In the genomic region with DNA sequence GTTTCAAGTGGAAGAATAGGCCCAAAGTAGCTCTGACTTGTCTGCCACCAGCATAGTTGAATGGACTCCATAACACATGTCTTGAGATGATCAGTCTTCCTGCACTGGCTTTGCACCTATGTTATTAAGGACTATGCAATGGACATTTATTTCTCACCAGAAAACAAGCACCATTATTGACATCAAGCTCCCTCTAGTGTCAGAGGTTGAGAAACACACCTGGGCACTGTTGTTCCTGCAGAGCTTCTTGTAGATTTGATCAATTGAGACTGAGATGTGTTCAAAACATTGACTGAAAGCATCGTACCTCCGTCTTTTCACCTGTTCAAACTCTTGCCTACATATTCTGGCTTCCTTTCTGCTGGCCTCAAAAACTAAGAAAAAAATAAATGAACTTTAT, we compare ENCODE assay signal across 9 mouse cellular contexts. TPM values are rescaled to one million over a fixed set of nuclear protein-coding genes. Genes with fewer than 3 reads are reported as not detected.
A peak's percentile ranks its signal among the peaks of the same experiment; 100 is the strongest.
DNase-seq lines count a peak whose midpoint lies in the region; ATAC-seq and TF ChIP-seq lines count a peak whose summit lies in the region.
"Had no signal": no experiment of that assay in that cellular context is flagged by ENCODE, and none has a peak within 500 bp of the region (broad histone marks: within the 10 kb centered on the region; RNA-seq: fewer than 3 reads in every experiment).

No protein-coding gene starts in this region.

- no peaks in the 10 kb centered on the region for H3K36me3 ChIP-seq in ES-E14 (ENCODE audit: control insufficient read depth, insufficient read depth, low read length, poor library complexity, severe bottlenecking)

- no peak for ATAC-seq in activated CD4-positive, CD25-positive, alpha-beta regulatory T cell, adult 4 months

- H3K27ac ChIP-seq in ES-E14 (ENCODE audit: insufficient read depth, low read depth, low read length, poor library complexity, severe bottlenecking), result no peak overlapping the region

- intact Hi-C loops in left cerebral cortex, postnatal 14 days (cut with DNase I), result loop anchor here (2.0 to 10.0 kb wide), 2 partner anchors 70 to 296 kb away; no protein-coding TSS in a partner anchor

- peak; percentile 32 for DNase-seq in left cerebral cortex, adult 11 months (ENCODE audit: low spot score)
- DNase-seq in left cerebral cortex, adult 8-10 months (ENCODE audit: low spot score in 2 of 2), result no peak
- peak; percentile 34 for DNase-seq in ES-E14 (ENCODE audit: low read depth, low spot score)
- DNase-seq in brain, adult 2 months (ENCODE audit: low read depth, low spot score), result peak; percentile 82
- DNase-seq in gonadal fat pad, adult 2 months (ENCODE audit: low read depth), result peak; percentile 12
- peak; percentile 24 to 53 for DNase-seq in left cerebral cortex, postnatal 14 days (ENCODE audit: low spot score in 2 of 2)
- DNase-seq in retina, postnatal 1 day, result peak; percentile 77

- H3K9ac ChIP-seq in ES-E14 (ENCODE audit: insufficient read depth, low read depth, low read length, poor library complexity, severe bottlenecking), result no peak overlapping the region

- in situ Hi-C loops in ES-E14 (cut with MboI; ENCODE audit: low sequenced_read_pairs in 2 of 2, unreplicated experiment in 2 of 2), result no loop called here

- H3K4me1 ChIP-seq in ES-E14 (ENCODE audit: control insufficient read depth in 2 of 2, insufficient read depth in 2 of 2, low read length in 2 of 2, poor library complexity in 1 of 2), result no peaks in the 10 kb centered on the region

- H3K9me3 ChIP-seq in ES-E14 (ENCODE audit: control insufficient read depth, insufficient read depth, low read depth, low read length), result no peaks in the 10 kb centered on the region

- no peak overlapping the region for H3K4me3 ChIP-seq in ES-E14 (ENCODE audit: insufficient read depth in 1 of 2, low read depth in 1 of 2, low read length in 2 of 2, poor library complexity in 1 of 2, severe bottlenecking in 1 of 2)

TF ChIP-seq in ES-E14, 5 proteins besides CTCF, POLR2A, EP300 and RAD21:
- TF ChIP-seq MAFK (IDR thresholded peaks at IDR 0.05; ENCODE audit: insufficient read depth, low read depth, low read length) (no peak), ZC3H11A (IDR thresholded peaks at IDR 0.05; ENCODE audit: borderline replicate concordance, low read depth, low read length) (peak; percentile 8; the same call in 1 of the 2 replicates)

RNA-seq across cellular contexts. Expression of gene Fam118a, which starts 41.8 kb away (rescaled TPM):
- 10 to 100 TPM; 21.6 to 29.7 (median 22.1) TPM for total RNA-seq in left cerebral cortex, adult 8-10 months (2022)
- total RNA-seq in ES-E14 (2012; rRNA removed), result 20.9 and 31.5 TPM in 2 replicates
- polyA plus RNA-seq in gonadal fat pad, adult 2 months (2012; rRNA removed), result 13.1 and 13.6 TPM in 2 replicates
- 10 to 100 TPM; 29.0 to 29.5 TPM for total RNA-seq in left cerebral cortex, postnatal 14 days (2021)
- polyA plus RNA-seq in activated CD4-positive, CD25-positive, alpha-beta regulatory T cell, adult 4 months (2017; shearing (Covaris generic)), result 10 to 100 TPM; 33.0 to 39.2 TPM

RNA-seq across cellular contexts. Expression of gene Upk3a, which starts 53.6 kb away (rescaled TPM):
- total RNA-seq in left cerebral cortex, adult 8-10 months (2022), result under 1 TPM in 2 of 4 experiments, not detected in 2; 0.35 to 0.44 TPM
- total RNA-seq in ES-E14 (2012; rRNA removed), result 0.18 TPM in 1 of 2 replicates, not detected in the other
- polyA plus RNA-seq in gonadal fat pad, adult 2 months (2012; rRNA removed), result 0.82 and 1.7 TPM in 2 replicates
- total RNA-seq in left cerebral cortex, postnatal 14 days (2021), result not detected
- not detected for polyA plus RNA-seq in activated CD4-positive, CD25-positive, alpha-beta regulatory T cell, adult 4 months (2017; shearing (Covaris generic))
- total RNA-seq: hematopoietic stem cell, adult 5-6 weeks had no signal

Comparison
In these comparisons a context has a peak if more than half of its experiments do, and no peak if none do; other contexts are left out.
1. DNase-seq: peak in left cerebral cortex, adult 11 months (single experiment), ES-E14 (single experiment), brain, adult 2 months (single experiment), gonadal fat pad, adult 2 months (single experiment), left cerebral cortex, postnatal 14 days (2 of 2) and retina, postnatal 1 day (single experiment); none in left cerebral cortex, adult 8-10 months (0 of 2).